Mouse (Mus musculus): ENCODE measurements around the gene Gm42421.

DNA sequence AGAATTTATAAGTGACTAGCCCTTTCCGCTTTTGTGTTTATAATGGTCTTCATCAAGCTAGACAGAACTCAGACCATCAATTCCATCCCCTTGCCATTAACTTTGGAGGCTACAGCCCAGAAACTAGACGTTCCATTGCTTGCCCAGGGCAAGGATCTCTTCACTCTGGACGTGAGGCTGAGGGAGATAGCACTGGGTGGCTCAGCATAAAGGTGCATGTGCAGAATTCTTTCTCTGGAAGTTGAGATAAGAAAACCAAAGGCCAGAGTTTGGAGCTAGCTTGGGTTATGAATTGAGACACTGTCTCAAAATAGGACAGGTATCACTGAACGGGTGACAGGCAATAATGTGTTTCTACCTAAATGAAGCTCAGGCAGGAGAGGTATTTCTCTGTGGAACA lies 24.2 kb upstream of the Gm42421 start:
- TF ChIP-seq POLR2A (IDR thresholded peaks at IDR 0.05; ENCODE audit: borderline replicate concordance, low read depth, low read length), result no peak
- TF ChIP-seq CTCF (IDR thresholded peaks at IDR 0.05; ENCODE audit: low read depth, low read length), result no peak

Data from bone marrow macrophage, adult 2 months (primary cell).